Mouse (Mus musculus) CD4-positive helper T cell, adult 2 months (primary cell): ENCODE measurements at regions not wholly inside any gene's neighbourhood (a gene's known extent, or its start where the extent isn't known, plus 50 kb on each side); places are given as distances from the start of the nearest gene placed in this dataset.
"Not testable (repeated sequence)": the region's sequence is repeated elsewhere in the genome, so short reads cannot be mapped to it uniquely, and the experiment has no call there.

Source experiments
- DNase-seq: peaks from one replicate; pipeline ENCODE4 v3.0.0-alpha.2; 2012; ENCODE audit warnings: low read depth, missing footprints, low spot score

DNA sequence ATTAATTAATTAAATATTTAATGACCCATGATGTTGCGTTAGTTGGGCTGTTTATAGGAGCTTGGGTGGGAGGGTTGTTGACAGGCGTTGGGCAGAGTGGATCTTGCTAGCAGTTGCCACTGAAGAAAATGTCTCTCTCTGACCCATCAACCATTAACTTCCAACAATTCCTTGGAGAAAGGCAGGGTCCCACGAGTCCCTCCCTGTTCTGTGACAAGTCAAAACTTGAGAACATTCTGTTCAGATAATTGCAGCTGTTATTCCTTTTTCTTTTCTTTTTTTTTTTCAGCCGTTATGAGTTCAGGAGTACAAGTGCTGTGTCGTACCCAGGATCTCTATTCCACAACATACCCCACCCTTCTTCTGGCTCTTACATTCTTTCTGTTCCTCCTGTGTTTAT lies 59.8 kb upstream of the Tnfrsf21 start:
- DNase-seq, result no peak

DNA sequence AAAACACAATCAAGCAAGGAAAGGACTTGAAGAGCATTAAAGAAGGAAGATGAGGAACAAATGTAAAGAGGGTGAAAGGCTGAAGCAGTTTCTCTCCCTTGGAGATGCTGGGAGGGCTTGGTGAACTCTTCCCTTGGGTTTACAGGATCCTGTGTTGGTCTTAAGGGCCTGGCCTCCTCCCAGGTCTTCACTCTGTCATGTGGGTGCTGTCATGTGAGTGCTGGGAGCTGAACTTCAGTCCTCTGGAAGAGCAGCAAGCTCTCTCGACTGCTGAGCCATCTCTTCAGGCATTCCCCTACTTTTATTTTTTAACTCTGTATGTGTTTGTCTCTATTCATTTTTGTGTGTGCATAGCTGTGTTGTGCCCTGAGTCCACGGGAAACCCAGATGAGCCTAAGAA lies 61.6 kb upstream of the Tnfrsf21 start:
- no peak for DNase-seq

- no peak for DNase-seq
Measured at GRCm38 (mm10) chr17:42944453-42944852, 68.0 kb upstream of the Cd2ap start.

- DNase-seq, result peak; percentile 80
Measured at GRCm38 (mm10) chr17:42943272-42943696, 66.8 kb upstream of the Cd2ap start.

DNA sequence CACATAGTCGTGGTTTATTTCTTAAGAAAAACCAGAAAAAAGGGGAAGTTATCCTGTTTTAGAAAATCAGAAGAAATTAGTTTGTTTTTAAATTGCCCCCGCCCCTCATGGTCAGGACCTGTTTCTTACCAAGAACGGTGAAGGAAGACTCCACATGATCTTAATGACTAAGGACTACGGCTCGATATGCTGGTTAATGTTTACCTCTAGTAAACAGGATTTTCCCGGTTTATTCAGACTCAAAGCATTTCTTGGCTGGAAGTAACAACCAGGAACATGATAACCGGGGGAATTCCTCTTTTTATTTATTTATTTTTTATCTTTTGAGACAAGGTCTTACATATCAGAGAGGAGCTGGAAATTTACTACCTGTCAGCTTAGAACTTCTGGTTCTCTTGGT lies 63.0 kb upstream of the Cd2ap start:
- no peak for DNase-seq

DNA sequence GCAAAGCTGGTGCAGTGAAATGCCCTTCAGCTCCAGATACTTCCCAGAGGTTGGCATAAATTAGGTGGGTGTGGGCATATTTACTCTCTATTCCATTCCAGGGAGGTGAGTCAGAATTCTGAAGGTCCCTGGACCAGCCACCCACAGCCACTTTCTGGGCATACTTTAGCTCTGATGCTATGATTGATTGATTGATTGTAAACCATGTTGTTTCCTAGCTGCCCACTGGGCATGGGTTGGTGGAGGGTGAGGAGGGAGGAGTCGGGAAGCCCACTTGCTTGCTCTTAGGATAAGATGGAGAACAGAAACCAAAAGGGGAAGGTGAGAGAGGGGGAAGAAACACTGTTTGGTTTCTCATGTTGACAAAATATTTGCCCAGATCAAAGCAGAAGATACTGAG lies 62.1 kb upstream of the Cd2ap start:
- no peak for DNase-seq

- not testable (repeated sequence) for DNase-seq
Measured at GRCm38 (mm10) chr17:42937480-42937879, 61.0 kb upstream of the Cd2ap start.

- DNase-seq, result no peak
Measured at GRCm38 (mm10) chr17:42934068-42934467, 57.6 kb upstream of the Cd2ap start.

GRCm38 (mm10) chr17:42933335-42934004 lies 57.0 kb upstream of the Cd2ap start:
- no peak for DNase-seq

DNA sequence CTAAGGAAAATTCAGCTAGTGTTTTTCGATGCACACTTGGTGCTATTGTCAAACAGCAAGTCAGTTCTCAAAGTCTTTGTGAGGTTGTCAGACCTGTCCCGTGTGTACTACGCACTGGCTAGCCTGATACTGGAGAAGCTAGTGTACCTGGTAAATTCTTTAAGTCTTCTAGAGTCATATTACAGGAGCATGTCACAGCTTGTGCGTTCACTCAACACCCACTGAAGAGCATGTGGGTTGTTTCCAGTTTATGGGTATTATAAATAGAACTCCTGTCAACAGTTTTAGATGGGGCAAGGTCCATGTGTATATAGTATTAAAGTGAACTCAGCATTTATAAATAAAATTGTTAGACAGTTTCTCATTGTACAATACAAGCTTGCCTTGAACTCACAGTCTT lies 50.9 kb upstream of the Cd2ap start:
- no peak for DNase-seq
